Mouse (Mus musculus) c-Kit-positive CD71-positive TER-119-negative erythroid progenitor cells, embryonic 14.5 days (primary cell): Measurements from ENCODE around the gene Man1c1.

Source experiments
- DNase-seq: peaks from one replicate; pipeline ENCODE4 v3.0.0-alpha.2; 2013; ENCODE audit warnings: low read depth

Gene Man1c1

GRCm38 (mm10) chr4:134674970-134675369 lies 29.1 kb downstream of the Man1c1 start:
- no peak for DNase-seq

- no peak for DNase-seq
These were observed 30.1 kb downstream of the Man1c1 start for GRCm38 (mm10) chr4:134673882-134674463.

GRCm38 (mm10) chr4:134673151-134673550 lies 30.9 kb downstream of the Man1c1 start:
- no peak for DNase-seq

DNA sequence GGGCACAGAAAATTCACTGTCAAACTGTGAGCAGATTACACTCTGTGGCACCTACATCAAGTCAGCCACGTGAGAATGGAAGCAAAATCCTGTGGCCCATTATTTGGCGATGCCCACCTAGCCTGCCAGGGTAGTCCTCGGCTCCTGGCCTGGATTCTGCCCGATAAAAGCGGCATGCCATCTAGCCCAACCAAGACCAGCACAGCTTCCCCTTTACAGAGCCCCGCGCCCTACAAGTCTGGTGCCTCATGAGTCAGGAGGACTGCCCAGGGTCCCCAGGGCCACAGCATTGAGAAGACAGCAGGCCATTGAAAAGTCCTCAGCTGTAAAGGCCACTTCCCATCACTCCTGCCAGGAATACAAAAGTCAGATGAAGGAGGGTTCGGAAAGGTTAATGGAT lies 31.8 kb downstream of the Man1c1 start:
- no peak for DNase-seq

- DNase-seq: no peak
These were observed 32.4 kb downstream of the Man1c1 start for GRCm38 (mm10) chr4:134671660-134672173.

DNA sequence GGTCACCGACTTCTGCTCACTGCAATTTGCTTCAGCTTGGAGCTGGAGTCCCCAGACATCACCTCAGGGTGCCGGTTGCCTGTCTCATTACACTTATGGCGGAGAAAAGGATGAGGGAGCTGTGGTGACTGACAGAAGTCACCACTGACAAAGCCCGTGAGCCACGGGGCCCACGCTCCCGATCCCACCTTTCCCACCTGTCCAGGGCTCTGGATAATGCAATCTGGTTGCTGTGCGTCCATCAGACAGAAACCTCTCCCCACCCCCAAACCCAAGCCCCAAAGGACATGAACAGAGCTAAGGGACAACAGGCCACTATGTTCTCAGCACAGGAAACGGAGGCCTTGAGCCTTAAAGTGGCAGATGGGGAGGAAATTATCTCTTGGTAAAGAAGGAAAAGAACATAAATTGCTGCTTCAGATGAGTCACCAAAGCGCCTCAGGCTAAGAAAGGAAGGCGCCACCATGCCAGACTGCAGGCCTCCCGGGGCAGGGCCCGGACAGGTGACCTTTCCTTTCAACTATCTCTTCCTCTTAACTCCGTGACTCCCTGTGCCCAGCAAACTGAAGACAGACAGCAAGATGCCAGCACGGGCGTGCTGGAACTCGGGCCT lies 34.2 kb downstream of the Man1c1 start:
- DNase-seq: no peak

GRCm38 (mm10) chr4:134668355-134669028 lies 35.6 kb downstream of the Man1c1 start:
- DNase-seq: no peak

GRCm38 (mm10) chr4:134666391-134666790 lies 37.7 kb downstream of the Man1c1 start:
- DNase-seq: no peak

DNA sequence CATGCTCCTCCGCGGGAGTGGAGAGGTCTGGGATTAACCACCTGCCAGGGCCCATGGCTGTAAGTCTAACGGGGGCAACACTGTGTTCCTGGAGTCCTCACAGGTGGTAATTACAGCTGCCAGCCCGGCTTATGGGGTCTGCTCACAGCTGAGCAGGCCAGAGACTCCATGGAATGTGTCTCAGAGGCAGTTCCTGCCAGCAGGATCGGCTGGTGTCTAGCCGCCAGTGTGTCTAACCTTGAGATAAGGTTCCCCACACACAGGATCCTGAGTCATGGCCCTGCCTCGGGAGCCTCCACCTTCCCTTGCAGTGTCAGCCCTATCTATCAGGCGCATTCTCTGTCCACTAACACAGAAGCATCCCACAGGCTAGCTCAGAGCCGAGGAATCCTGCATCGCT lies 41.0 kb downstream of the Man1c1 start:
- no peak for DNase-seq

DNA sequence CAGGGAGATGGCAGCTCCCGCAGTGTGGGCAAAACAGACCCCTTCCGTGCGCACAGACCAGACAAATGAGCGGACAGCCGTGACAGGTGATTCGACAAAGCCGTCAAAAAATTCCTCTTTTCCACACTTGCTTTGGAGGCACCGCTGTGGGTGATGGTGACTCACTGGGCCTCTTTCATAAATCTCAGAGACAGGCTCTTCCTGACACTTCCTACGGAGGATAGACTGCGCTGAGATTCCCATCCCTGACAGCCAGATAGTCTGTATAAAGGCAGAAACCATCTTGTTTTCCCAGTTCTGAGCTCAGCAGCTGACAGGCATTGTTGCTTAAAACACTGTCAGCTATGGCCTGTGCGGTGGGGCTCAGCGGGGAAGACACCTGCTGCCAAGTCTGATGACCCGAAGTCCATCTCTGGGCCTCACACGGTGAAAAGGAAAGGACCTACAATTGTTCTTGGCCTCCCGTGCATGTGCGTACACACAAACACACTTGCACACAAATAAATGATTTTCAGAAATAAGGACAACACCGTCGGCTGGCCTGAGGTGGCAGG lies 43.4 kb downstream of the Man1c1 start:
- DNase-seq: no peak

DNA sequence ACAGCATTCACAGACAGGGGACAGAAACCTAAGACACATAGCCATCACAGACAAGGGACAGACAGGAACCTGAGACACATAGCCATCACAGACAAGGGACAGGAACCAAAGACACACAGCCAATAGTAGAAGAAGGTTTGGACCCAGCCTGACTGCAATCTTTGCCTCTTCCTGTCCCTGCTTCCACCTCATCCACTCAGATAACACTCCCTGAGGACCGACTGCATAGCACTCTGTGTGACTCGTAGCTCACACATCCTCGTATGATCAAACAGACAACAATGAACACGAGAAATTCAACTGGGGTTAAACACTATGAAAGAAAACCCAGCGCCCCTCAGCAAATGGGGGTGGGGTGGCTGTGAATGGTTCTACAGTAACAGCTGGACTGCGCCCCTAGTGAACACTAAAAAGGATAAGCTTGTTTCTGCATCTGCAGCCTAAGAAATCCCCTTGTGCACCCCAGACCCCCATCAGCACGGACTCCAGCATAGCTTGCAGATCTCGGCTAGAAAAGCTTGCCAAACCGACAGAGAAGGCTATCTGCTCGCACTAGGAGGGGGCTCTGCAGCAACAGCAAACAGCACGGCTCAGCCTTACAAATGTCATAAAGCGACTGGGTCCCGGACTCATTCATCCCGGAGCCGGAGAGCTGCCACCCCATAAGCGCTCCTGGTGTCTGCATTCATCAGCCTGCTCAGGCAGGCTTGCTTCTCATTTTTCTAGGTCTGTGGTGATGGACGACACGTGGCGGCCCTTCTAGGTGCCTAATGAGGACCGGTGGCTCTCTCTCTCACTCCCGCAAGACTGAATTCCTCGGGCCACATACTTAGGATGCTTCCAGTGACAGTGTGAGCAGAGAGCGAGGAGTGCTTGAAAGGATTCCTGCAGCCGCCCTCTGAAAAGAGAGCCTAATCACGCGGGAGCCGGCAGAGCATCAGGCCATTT lies 44.5 kb downstream of the Man1c1 start:
- no peak for DNase-seq

DNA sequence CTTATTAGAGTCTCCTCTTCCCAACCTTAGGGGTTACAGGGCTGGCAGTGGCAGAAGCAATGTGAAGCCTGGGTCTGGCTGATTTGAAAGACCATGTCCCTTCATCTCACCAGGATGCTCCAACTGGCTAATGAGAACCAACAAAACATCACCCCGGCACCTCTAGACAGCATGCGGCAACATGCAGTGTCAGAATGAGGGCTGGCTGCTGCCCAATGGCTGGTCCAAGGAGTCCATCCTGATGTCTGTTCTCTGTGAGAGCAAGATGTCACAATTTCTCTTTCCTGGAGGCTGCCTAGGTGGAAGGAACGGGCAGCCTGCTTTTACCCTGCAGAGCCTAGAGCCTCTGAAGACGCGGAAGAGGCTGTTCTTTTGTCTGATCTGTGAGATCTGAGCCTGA lies 46.6 kb downstream of the Man1c1 start:
- no peak for DNase-seq

DNA sequence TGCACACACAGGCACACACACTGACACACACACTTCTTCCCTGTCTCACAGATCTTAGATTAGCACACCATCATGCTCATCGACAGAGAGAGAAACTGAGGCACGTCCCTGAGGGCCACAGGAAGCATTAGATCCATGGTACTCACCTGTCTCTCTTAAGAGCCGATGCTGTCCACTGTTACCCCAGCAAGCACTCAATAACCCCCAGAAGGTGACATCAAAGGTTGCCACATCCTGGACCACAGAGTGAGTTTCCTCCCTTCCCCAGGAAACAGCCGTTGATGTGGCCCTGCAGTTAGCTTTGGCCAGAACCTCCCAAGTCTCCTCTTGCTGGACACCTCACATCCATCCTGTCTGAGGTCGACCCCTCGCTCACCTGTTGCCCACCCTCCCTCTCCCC lies 49.7 kb downstream of the Man1c1 start:
- DNase-seq: no peak

DNA sequence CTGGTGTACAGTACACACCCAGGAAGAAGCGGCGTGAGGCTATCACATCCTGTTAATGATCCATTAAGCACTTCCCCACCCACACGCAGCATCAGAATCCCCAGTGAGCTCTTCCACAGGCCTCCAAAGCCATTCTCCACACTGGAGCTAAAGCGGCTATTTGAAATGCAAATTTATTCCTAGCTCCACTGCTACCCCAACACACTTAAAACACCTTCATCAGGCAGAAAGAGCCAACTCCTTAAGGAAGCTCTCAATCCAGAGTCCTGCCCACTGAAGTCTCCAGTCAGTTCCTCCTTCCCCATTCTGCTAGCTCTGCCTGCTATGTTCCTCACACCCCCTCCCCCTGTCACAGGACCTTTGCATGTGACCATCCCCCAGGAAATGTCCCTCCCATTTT lies 51.4 kb downstream of the Man1c1 start:
- no peak for DNase-seq

- DNase-seq: no peak
These were observed 51.9 kb downstream of the Man1c1 start for GRCm38 (mm10) chr4:134652151-134652550.

DNA sequence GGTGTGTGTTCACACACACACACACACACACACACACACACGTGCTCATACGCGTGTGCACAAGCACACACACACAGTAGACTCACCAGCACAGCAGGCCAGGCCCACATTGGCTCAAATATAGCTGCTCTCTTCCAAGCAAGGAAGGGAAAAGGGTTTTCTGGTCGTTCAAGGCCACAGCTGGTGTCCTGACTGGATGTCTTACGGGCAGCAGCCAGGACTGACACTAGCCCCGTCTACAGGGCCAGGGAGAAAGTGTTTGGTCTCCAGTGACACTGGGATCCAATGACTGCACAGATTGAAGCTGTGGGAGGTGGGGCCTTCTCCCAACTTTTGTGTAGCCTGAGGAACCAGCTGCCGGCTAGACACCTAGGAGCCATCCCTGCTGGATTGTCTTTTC lies 52.7 kb downstream of the Man1c1 start:
- DNase-seq: no peak

- DNase-seq: no peak
These were observed 58.8 kb downstream of the Man1c1 start for GRCm38 (mm10) chr4:134645042-134645948.

GRCm38 (mm10) chr4:134644410-134644809 lies 59.7 kb downstream of the Man1c1 start:
- DNase-seq: no peak

- no peak for DNase-seq
These were observed 62.2 kb downstream of the Man1c1 start for GRCm38 (mm10) chr4:134641711-134642516.

GRCm38 (mm10) chr4:134639325-134639724 lies 64.8 kb downstream of the Man1c1 start:
- no peak for DNase-seq
